Mouse (Mus musculus) heart, adult 9 months (tissue): ENCODE measurements around the gene Opcml.

Source experiments
- DNase-seq, 2 experiments: peaks; one replicate each; pipeline ENCODE4 v3.0.0; 2022; ENCODE audit warnings: low spot score in 2 of 2

Opcml gene

DNA sequence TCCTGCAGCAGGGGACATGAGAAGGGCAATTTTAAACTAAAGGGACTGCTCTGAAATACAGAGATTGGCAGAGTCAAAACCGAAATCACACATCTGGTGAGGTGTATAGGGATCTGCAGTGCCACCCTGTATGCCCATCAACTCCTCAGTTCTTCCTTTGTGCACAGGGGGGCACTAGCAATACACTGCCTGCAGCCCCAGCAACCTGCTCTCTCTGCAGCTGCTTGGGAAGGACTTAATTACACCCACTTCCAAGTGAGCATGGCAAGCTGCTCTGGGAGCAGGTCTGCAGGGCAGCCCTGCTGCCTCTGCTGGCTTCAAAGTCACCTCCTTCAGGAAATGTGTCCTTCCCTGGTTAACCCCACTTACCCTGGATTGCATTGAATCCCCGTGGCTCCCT, 1147.4 kb downstream of the Opcml start:
- DNase-seq = no peak

GRCm38 (mm10) chr9:28940901-28941300, 1150.3 kb downstream of the Opcml start:
- DNase-seq = no peak

- no peak for DNase-seq
Observed at GRCm38 (mm10) chr9:28969455-28969854, 1178.9 kb downstream of the Opcml start.
